Mouse (Mus musculus): ENCODE measurements around the gene Zfp85. TPM values are rescaled to one million over a fixed set of nuclear protein-coding genes. Genes with fewer than 3 reads are reported as not detected.
A peak's percentile ranks its signal among the peaks of the same experiment; 100 is the strongest.
"Not testable (repeated sequence)": the region's sequence is repeated elsewhere in the genome, so short reads cannot be mapped to it uniquely, and the experiment has no call there.

Zfp85 gene
- polyA plus RNA-seq, 1 experiment from 2014 or later: 4.9 TPM

GRCm38 (mm10) chr13:67728106-67728505, 26.9 kb downstream of the Zfp85 start:
- Histone ChIP-seq H3K36me3 (ENCODE audit: inconsistent target) (no peaks in the 10 kb centered on the region), H3K27ac (peak overlapping the region; percentile 15; the same call in 1 of the 2 replicates), H3K79me2 (ENCODE audit: inconsistent target) (peaks cover 33% of the 10 kb centered on the region), H3K4me3 (ENCODE audit: inconsistent target) (peak overlapping the region; percentile 63)
- WGBS (ENCODE audit: missing documents): 56% methylated on average over 1 of the region's 1 CpGs

GRCm38 (mm10) chr13:67725331-67725730, 29.7 kb downstream of the Zfp85 start:
- not testable (repeated sequence) for H3K4me3 ChIP-seq (ENCODE audit: inconsistent target); H3K36me3 ChIP-seq (ENCODE audit: inconsistent target); H3K27ac ChIP-seq
- H3K79me2 ChIP-seq (ENCODE audit: inconsistent target): peaks cover 61% of the 10 kb centered on the region
- no CpG with 5 or more reads among the region's 2 CpGs for WGBS (ENCODE audit: missing documents)

GRCm38 (mm10) chr13:67723848-67724479, 31.1 kb downstream of the Zfp85 start:
- H3K27ac ChIP-seq: peak overlapping the region; percentile 67
- H3K36me3 ChIP-seq (ENCODE audit: inconsistent target): no peaks in the 10 kb centered on the region
- WGBS (ENCODE audit: missing documents): under 1% methylated on average over 17 of the region's 17 CpGs
- H3K79me2 ChIP-seq (ENCODE audit: inconsistent target): peaks cover 71% of the 10 kb centered on the region
- H3K4me3 ChIP-seq (ENCODE audit: inconsistent target): peak overlapping the region; percentile 99

Other genes starting within 250 kb of the Zfp85 start
- not detected in 3 replicates for gene Gm26965, start 229.1 kb downstream of the Zfp85 start, polyA plus RNA-seq (2018)
- gene Zfp87, start 229.1 kb downstream of the Zfp85 start, polyA plus RNA-seq (2018): 19.6 to 25.6 TPM (median 21.4 TPM) in 3 replicates
- gene Zfp748, start 201.4 kb downstream of the Zfp85 start, polyA plus RNA-seq (2018): 5.2 to 6.7 TPM (median 6.2 TPM) in 3 replicates
- gene Zfp729b, start 145.5 kb downstream of the Zfp85 start, polyA plus RNA-seq (2018): 9.1 to 16.7 TPM (median 9.3 TPM) in 3 replicates
- gene Gm49345, start 117.5 kb downstream of the Zfp85 start, polyA plus RNA-seq (2018): not detected in 3 replicates
- 5.2 to 8.7 TPM (median 6.5 TPM) in 3 replicates for gene Zfp729a, start 117.4 kb downstream of the Zfp85 start, polyA plus RNA-seq (2018)
- 4.4 to 8.6 TPM (median 6.8 TPM) in 3 replicates for gene Zfp738, start 68.2 kb downstream of the Zfp85 start, polyA plus RNA-seq (2018)
- 11.0 to 17.4 TPM (median 11.8 TPM) in 3 replicates for gene Zfp65, start 26.1 kb downstream of the Zfp85 start, polyA plus RNA-seq (2018)
- gene Zfp493, start 24.5 kb upstream of the Zfp85 start, polyA plus RNA-seq (2018): 2.4 to 3.7 TPM (median 2.5 TPM) in 3 replicates
- gene Zfp273, start 58.5 kb upstream of the Zfp85 start, polyA plus RNA-seq (2018): 2.5 to 7.5 TPM (median 4.1 TPM) in 3 replicates
- gene Gm10037, start 75.9 kb upstream of the Zfp85 start, polyA plus RNA-seq (2018): 0.42 to 0.68 TPM in 2 of 3 replicates, not detected in the other
- gene BC048507, start 108.1 kb upstream of the Zfp85 start, polyA plus RNA-seq (2018): not detected in 3 replicates

Measured in macrophage (primary cell).